Mouse (Mus musculus) olfactory bulb, adult 2 months (tissue): ENCODE results near the gene Spn.

Experiments
- CTCF ChIP-seq: fragments of 200-500 bp; IDR thresholded peaks from 2 replicates; pipeline ENCODE4 v1.5.1; 2012; ENCODE audit warnings: low read depth, mild to moderate bottlenecking, low read length, moderate library complexity; ENCODE audit not compliant: insufficient read depth
- POLR2A ChIP-seq: fragments of 200-500 bp; IDR thresholded peaks from 2 replicates; pipeline ENCODE4 v1.6.1; 2012; ENCODE audit warnings: mild to moderate bottlenecking, low read depth, low read length, moderate library complexity; ENCODE audit not compliant: insufficient read depth

DNA sequence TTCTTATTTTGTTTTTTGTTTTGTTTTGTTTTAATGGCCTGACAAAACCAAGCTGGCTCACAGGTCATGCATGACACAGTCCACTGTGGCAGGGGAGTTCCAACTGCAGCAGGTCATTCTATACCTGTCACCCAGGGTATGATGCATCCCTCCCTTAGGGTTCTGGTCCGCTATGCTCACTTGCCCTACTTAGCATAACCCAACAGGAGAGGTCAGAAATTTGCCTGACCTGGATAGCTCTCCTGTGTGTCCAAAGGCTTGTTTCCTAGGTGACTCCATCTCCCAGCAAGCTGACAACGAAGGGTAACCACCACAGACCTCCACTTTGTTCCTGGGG, 8.6 kb upstream of the Spn start:
- TF ChIP-seq CTCF, result no peak
- no peak for TF ChIP-seq POLR2A
